ENCODE assay signal across 16 mouse cellular contexts in genomic region chr19:45578976-45579375, GRCm38 (mm10). TPM values are rescaled to one million over a fixed set of nuclear protein-coding genes. Genes with fewer than 3 reads are reported as not detected.
DNase-seq lines count a peak whose midpoint lies in the region; ATAC-seq and TF ChIP-seq lines count a peak whose summit lies in the region.
"Had no signal": no experiment of that assay in that cellular context is flagged by ENCODE, and none has a peak within 500 bp of the region (broad histone marks: within the 10 kb centered on the region; RNA-seq: fewer than 3 reads in every experiment).

No protein-coding gene starts in this region.

- H3K27me3 ChIP-seq in heart, adult 2 months (ENCODE audit: control insufficient read depth, insufficient read depth, low read length) = no peaks in the 10 kb centered on the region
- H3K27me3 ChIP-seq in midbrain, embryonic 11.5 days (ENCODE audit: control insufficient read depth, insufficient read depth, low read length) = peaks cover 57% of the 10 kb centered on the region
- peaks cover 13% of the 10 kb centered on the region for H3K27me3 ChIP-seq in midbrain, embryonic 15.5 days (replicated peaks)
- H3K27me3 ChIP-seq in heart, embryonic 16.5 days (ENCODE audit: control insufficient read depth, insufficient read depth, low read length) = no peaks in the 10 kb centered on the region
- H3K27me3 ChIP-seq: embryonic facial prominence, embryonic 15.5 days; neural tube, embryonic 15.5 days had no signal

- peak; percentile 55 to 60 for DNase-seq in heart, adult 2 months
- DNase-seq in heart, adult 11 months = no peak
- peak; percentile 78 for DNase-seq in midbrain, embryonic 11.5 days (ENCODE audit: low spot score, missing footprints)
- peak; percentile 44 to 66 for DNase-seq in natural killer cell, adult 2 months (ENCODE audit: low spot score in 2 of 2)
- no peak for DNase-seq in right cerebral cortex, adult 18-20 months
- no peak for DNase-seq in kidney, postnatal 10 days
- DNase-seq: cerebellum, adult 9-11 months; gastrocnemius, adult 2 months; kidney, adult 18-20 months; lung, adult 18-20 months had no signal

- no peaks in the 10 kb centered on the region for H3K9me3 ChIP-seq in midbrain, embryonic 11.5 days (ENCODE audit: control insufficient read depth, low read length)
- no peaks in the 10 kb centered on the region for H3K9me3 ChIP-seq in midbrain, embryonic 15.5 days
- no peaks in the 10 kb centered on the region for H3K9me3 ChIP-seq in heart, embryonic 16.5 days (replicated peaks; ENCODE audit: control insufficient read depth, low read length)
- H3K9me3 ChIP-seq: embryonic facial prominence, embryonic 15.5 days; neural tube, embryonic 15.5 days had no signal

- ATAC-seq in midbrain, embryonic 11.5 days (ENCODE audit: low FRiP score) = no peak
- no peak for ATAC-seq in midbrain, embryonic 15.5 days (replicated peaks)
- ATAC-seq in heart, embryonic 16.5 days (replicated peaks; ENCODE audit: extremely low read depth, insufficient read depth, low FRiP score) = 0 out of 2 replicates have a peak, but pooled peaks have one; percentile 2
- ATAC-seq: hindbrain, embryonic 16.5 days had no signal

- H3K4me2 ChIP-seq in midbrain, embryonic 11.5 days = no peak overlapping the region
- H3K4me2 ChIP-seq in midbrain, embryonic 15.5 days = no peak overlapping the region
- H3K4me2 ChIP-seq in heart, embryonic 16.5 days (ENCODE audit: low read depth, low read length) = no peak overlapping the region
- H3K4me2 ChIP-seq: embryonic facial prominence, embryonic 15.5 days; neural tube, embryonic 15.5 days had no signal

- peaks cover 4% of the 10 kb centered on the region for H3K4me1 ChIP-seq in heart, adult 2 months (ENCODE audit: control insufficient read depth, insufficient read depth, low read length)
- H3K4me1 ChIP-seq in midbrain, embryonic 11.5 days (ENCODE audit: control insufficient read depth, insufficient read depth, low read length) = peaks cover 34% of the 10 kb centered on the region
- H3K4me1 ChIP-seq in midbrain, embryonic 15.5 days = peaks cover 22% of the 10 kb centered on the region
- peaks cover 37% of the 10 kb centered on the region for H3K4me1 ChIP-seq in heart, embryonic 16.5 days (ENCODE audit: control insufficient read depth, insufficient read depth, low read length)

- WGBS in heart, adult 2 months = 75% methylated on average over 12 of the region's 12 CpGs
- WGBS in midbrain, embryonic 11.5 days = 90% methylated on average over 12 of the region's 12 CpGs
- WGBS in midbrain, embryonic 15.5 days = 88% methylated on average over 12 of the region's 12 CpGs
- 69% methylated on average over 12 of the region's 12 CpGs for WGBS in heart, embryonic 16.5 days

- TF ChIP-seq CTCF in heart, adult 2 months (IDR thresholded peaks at IDR 0.05) = no peak

- H3K9ac ChIP-seq in heart, adult 2 months (ENCODE audit: low read depth, low read length) = no peak overlapping the region
- H3K9ac ChIP-seq in midbrain, embryonic 11.5 days (ENCODE audit: low read length) = no peak overlapping the region
- no peak overlapping the region for H3K9ac ChIP-seq in midbrain, embryonic 15.5 days
- no peak overlapping the region for H3K9ac ChIP-seq in heart, embryonic 16.5 days (ENCODE audit: low read length)
- H3K9ac ChIP-seq: embryonic facial prominence, embryonic 15.5 days; neural tube, embryonic 15.5 days had no signal

- no peaks in the 10 kb centered on the region for H3K36me3 ChIP-seq in heart, adult 2 months (ENCODE audit: control insufficient read depth, insufficient read depth, low read length)
- peaks cover 11% of the 10 kb centered on the region for H3K36me3 ChIP-seq in midbrain, embryonic 11.5 days (ENCODE audit: control insufficient read depth, insufficient read depth, low read length)
- H3K36me3 ChIP-seq in midbrain, embryonic 15.5 days (replicated peaks) = no peaks in the 10 kb centered on the region; the same call in 1 of the 2 replicates
- peaks cover 15% of the 10 kb centered on the region for H3K36me3 ChIP-seq in heart, embryonic 16.5 days (ENCODE audit: control insufficient read depth, insufficient read depth)

- no peaks in the 10 kb centered on the region for H3K79me2 ChIP-seq in heart, adult 2 months (replicated peaks; ENCODE audit: control insufficient read depth, insufficient read depth, low read length)

- H3K27ac ChIP-seq in heart, adult 2 months = peak overlapping the region; percentile 69
- no peak overlapping the region for H3K27ac ChIP-seq in midbrain, embryonic 11.5 days (ENCODE audit: low read depth, low read length)
- no peak overlapping the region for H3K27ac ChIP-seq in midbrain, embryonic 15.5 days
- H3K27ac ChIP-seq in heart, embryonic 16.5 days (ENCODE audit: low read length) = no peak overlapping the region
- H3K27ac ChIP-seq: embryonic facial prominence, embryonic 15.5 days; gastrocnemius, adult 2 months; neural tube, embryonic 15.5 days had no signal

- no peak for TF ChIP-seq POLR2A in heart, adult 2 months (IDR thresholded peaks at IDR 0.05; ENCODE audit: insufficient read depth, low read depth, low read length)

- no peak overlapping the region for H3K4me3 ChIP-seq in heart, adult 2 months
- no peak overlapping the region for H3K4me3 ChIP-seq in midbrain, embryonic 11.5 days (ENCODE audit: low read depth, low read length)
- no peak overlapping the region for H3K4me3 ChIP-seq in midbrain, embryonic 15.5 days
- H3K4me3 ChIP-seq in heart, embryonic 16.5 days (ENCODE audit: low read length) = no peak overlapping the region
- H3K4me3 ChIP-seq: embryonic facial prominence, embryonic 15.5 days; forebrain, embryonic 10.5 days; gastrocnemius, adult 2 months; neural tube, embryonic 15.5 days had no signal

- TF ChIP-seq EP300 in heart, adult 2 months (IDR thresholded peaks at IDR 0.05; ENCODE audit: insufficient read depth, low read depth, low read length) = 0 out of 2 replicates have a peak, but pooled peaks have one; percentile 7

- intact Hi-C loops in heart, adult 2 months (cut with DNase I) = no loop called here

RNA-seq across cellular contexts. Expression of gene Gm17018, which starts 18.6 kb away (rescaled TPM):
- total RNA-seq in heart, adult 2 months (2021) = 10 to 100 TPM; 22.1 to 22.4 TPM
- polyA plus RNA-seq in heart, adult 2 months (2012; rRNA removed) = 6.1 and 10.2 TPM in 2 replicates
- polyA plus RNA-seq in midbrain, embryonic 11.5 days (2014; fragmentation: Nextera tagmentation; extraction: Ambion mirVana) = 47.7 and 54.3 TPM in 2 replicates
- polyA plus RNA-seq in midbrain, embryonic 15.5 days (2015; fragmentation: Nextera tagmentation; extraction: Ambion mirVana) = 60.3 and 65.8 TPM in 2 replicates
- 32.0 and 33.8 TPM in 2 replicates for polyA plus RNA-seq in heart, embryonic 16.5 days (2015; fragmentation: Nextera tagmentation; extraction: Ambion mirVana)

RNA-seq across cellular contexts. Expression of gene Poll, which starts 18.6 kb away (rescaled TPM):
- total RNA-seq in heart, adult 2 months (2021) = 1 to 10 TPM; 9.7 to 9.8 TPM
- 9.5 and 10.7 TPM in 2 replicates for polyA plus RNA-seq in heart, adult 2 months (2012; rRNA removed)
- polyA plus RNA-seq in midbrain, embryonic 11.5 days (2014; fragmentation: Nextera tagmentation; extraction: Ambion mirVana) = 14.3 and 16.5 TPM in 2 replicates
- polyA plus RNA-seq in midbrain, embryonic 15.5 days (2015; fragmentation: Nextera tagmentation; extraction: Ambion mirVana) = 13.8 and 14.5 TPM in 2 replicates
- polyA plus RNA-seq in heart, embryonic 16.5 days (2015; fragmentation: Nextera tagmentation; extraction: Ambion mirVana) = 13.4 and 14.5 TPM in 2 replicates

Comparison
In these comparisons a context has a peak if more than half of its experiments do, and no peak if none do; other contexts are left out.
1. DNase-seq: peak in heart, adult 2 months (2 of 2), midbrain, embryonic 11.5 days (single experiment) and natural killer cell, adult 2 months (2 of 2); none in heart, adult 11 months (single experiment), right cerebral cortex, adult 18-20 months (single experiment) and kidney, postnatal 10 days (single experiment).